Mouse (Mus musculus) cerebellum, adult 2 months (tissue): ENCODE data around the gene Nhlrc4. TPM values are rescaled to one million over a fixed set of nuclear protein-coding genes. Genes with fewer than 3 reads are reported as not detected.
A peak's percentile ranks its signal among the peaks of the same experiment; 100 is the strongest.

Experiments used
- DNase-seq, 2 experiments: peaks; one replicate each; pipeline ENCODE4 v3.0.0; 2021
- H3K27ac ChIP-seq: fragments of 200-500 bp; 2 replicates; pipeline ENCODE4 v1.5.1; 2012; ENCODE audit warnings: low read length, control low read depth, inconsistent platforms; ENCODE audit not compliant: insufficient read depth
- H3K27me3 ChIP-seq: fragments of 200-500 bp; 2 replicates; pipeline ENCODE4 v1.6.1; 2012; ENCODE audit warnings: inconsistent platforms, mild to moderate bottlenecking, low read length, moderate library complexity; ENCODE audit not compliant: control insufficient read depth, insufficient read depth
- H3K4me1 ChIP-seq: fragments of 200-500 bp; 2 replicates; pipeline ENCODE4 v1.6.1; 2011; ENCODE audit warnings: low read length; ENCODE audit not compliant: control insufficient read depth, insufficient read depth
- H3K4me3 ChIP-seq: fragments of 200-500 bp; replicated peaks from 2 replicates; pipeline ENCODE3; 2011; ENCODE audit warnings: mild to moderate bottlenecking, low read depth, low read length, control low read depth; ENCODE audit not compliant: insufficient read depth
- CTCF ChIP-seq: fragments of 200-500 bp; IDR thresholded peaks from 2 replicates; pipeline ENCODE4 v1.5.1; 2011; ENCODE audit warnings: low read depth, mild to moderate bottlenecking, control low read depth, low read length, moderate library complexity, borderline replicate concordance; ENCODE audit not compliant: insufficient read depth
- POLR2A ChIP-seq: fragments of 200-500 bp; IDR thresholded peaks from 2 replicates; pipeline ENCODE4 v1.6.1; 2011; ENCODE audit warnings: low read length, control low read depth, borderline replicate concordance; ENCODE audit not compliant: insufficient read depth
- WGBS: fragments of 180-500 bp; shearing (Covaris S2); methylation state at CpG from one replicate; pipeline ENCODE4 v1.1.7; 2018; 5-methylcytosine and 5-hydroxymethylcytosine counted together
- polyA plus RNA-seq: library from polyadenylated mRNA; depleted of rRNA; stranded (reverse); fragments of >200 nt; gene quantifications from 2 replicates; pipeline ENCODE4 v1.2.3, GENCODE M21; 2012

The Nhlrc4 gene
- polyA plus RNA-seq, 1 experiment, result 2.5 TPM

DNA sequence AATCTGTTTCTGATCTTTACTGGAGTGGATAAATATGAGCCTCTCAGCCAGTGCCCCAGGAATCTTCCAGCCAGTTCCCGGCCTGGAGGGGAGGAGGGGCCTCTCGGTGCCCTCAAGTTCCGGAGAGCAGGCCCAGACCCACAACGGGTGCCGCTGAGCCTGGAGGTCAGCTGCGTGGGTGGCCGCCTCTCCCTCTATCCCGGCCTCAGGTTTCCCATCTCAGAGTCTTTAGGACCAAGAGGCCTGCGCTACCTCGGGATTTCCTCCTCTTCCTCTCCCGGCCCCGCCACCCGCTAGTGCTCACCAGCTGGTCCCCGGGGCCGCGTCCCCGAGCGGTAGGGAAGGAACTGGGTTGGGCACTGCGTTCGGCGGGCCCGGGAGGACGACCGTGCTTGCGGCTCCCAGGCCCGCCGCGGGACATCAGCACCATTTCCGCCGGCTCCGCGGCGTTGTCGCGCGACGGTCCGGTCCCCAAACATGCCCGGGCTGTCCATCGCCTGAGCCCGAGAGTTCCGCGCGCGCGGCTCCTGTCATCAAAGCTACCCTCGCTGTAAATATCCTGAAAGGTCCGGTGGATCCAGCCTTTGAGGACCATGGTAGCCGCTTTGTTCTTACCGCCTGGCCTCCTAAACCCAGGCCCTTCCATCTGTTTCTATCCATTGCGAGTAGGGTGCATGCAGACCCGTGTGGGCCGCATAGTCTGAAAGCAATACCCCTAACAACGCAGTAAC, 3.1 kb downstream of the Nhlrc4 start:
- H3K27me3 ChIP-seq, result no peaks in the 10 kb centered on the region
- peak; percentile 85 to 89 for DNase-seq
- TF ChIP-seq CTCF (no peak), POLR2A (peak; percentile 71)
- peak overlapping the region; percentile 91 for H3K27ac ChIP-seq
- H3K4me3 ChIP-seq, result peak overlapping the region; percentile 81
- H3K4me1 ChIP-seq, result peaks cover 4% of the 10 kb centered on the region
- 3% methylated on average over 54 of the region's 54 CpGs for WGBS

DNA sequence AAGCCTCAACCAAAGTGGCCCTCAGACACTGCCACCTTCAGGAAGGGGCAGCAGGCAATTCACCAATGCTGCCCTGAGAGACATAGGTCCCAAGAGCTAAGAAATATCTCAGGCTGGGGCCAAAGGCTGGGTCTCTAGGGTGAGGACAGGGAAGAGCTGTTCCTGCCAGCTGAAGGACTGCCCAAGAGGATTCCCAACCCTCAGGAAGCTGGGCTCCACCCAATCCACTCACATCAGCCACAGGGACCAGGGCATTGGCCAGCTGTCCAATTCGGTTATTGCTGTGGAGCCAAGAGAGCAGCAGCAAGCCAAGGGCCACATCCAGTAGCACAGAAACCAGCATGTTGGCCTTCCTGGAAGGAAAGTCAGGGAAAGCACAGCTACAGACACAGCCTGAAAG, 10.2 kb downstream of the Nhlrc4 start:
- no peak for DNase-seq
- H3K4me1 ChIP-seq, result no peaks in the 10 kb centered on the region
- no peaks in the 10 kb centered on the region; the same call in 1 of the 2 replicates for H3K27me3 ChIP-seq
- H3K4me3 ChIP-seq, result no peak overlapping the region
- no peak overlapping the region for H3K27ac ChIP-seq
- no peak for TF ChIP-seq POLR2A
- no peak for TF ChIP-seq CTCF
- WGBS, result 14% methylated on average over 1 of the region's 1 CpGs

DNA sequence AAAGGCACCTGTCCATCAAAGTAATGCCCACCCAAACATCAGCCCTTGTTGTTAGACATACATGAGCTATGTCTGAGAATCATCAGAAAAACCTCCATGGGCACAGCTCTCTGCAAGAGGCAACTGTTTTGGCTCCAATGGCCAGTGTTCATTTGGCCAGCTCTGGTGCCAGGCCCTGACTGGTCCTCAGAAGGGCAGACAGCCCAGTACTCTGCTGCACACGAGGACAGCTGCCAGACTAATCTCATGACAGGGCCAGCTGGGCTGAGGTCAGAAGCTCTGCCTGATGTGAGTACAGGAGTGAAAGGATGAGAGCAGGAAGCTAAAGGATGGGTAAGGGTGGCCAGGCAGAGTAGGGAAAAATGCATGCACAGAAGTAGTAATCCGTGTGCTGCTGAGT, 19.4 kb downstream of the Nhlrc4 start:
- no peak overlapping the region for H3K4me3 ChIP-seq
- TF ChIP-seq CTCF, result no peak
- TF ChIP-seq POLR2A, result no peak
- H3K27ac ChIP-seq, result peak overlapping the region; percentile 55
- no peaks in the 10 kb centered on the region for H3K27me3 ChIP-seq
- WGBS, result 7% methylated on average over 2 of the region's 2 CpGs
- 0 out of 2 replicates have a peak, but pooled peaks cover 6% of the 10 kb centered on the region for H3K4me1 ChIP-seq
- DNase-seq, result peak in 1 of 2 experiments; percentile 65

DNA sequence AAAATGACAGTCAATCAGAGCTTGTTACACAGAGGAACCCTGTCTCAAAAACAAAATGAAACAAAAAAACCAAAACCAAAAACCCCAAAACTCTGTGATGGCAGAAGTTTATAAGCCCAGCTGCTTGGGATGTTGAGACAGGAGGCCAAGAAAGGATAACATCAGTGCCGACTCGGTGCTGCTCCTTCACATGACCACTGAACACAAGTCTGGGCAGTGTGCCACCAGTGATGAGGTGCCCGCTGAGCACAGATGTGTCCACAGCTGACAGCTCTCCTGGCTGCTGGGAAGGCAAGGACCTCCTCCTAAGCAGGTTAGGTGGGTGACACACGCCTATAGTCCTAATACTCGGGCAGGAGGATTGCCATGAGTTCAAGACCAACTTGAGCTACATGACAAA, 22.6 kb downstream of the Nhlrc4 start:
- 18% methylated on average over 5 of the region's 5 CpGs for WGBS
- TF ChIP-seq POLR2A (no peak), CTCF (no peak)
- peaks cover 12% of the 10 kb centered on the region for H3K4me1 ChIP-seq
- H3K27me3 ChIP-seq, result no peaks in the 10 kb centered on the region
- no peak overlapping the region for H3K27ac ChIP-seq
- H3K4me3 ChIP-seq, result no peak overlapping the region
- no peak for DNase-seq

DNA sequence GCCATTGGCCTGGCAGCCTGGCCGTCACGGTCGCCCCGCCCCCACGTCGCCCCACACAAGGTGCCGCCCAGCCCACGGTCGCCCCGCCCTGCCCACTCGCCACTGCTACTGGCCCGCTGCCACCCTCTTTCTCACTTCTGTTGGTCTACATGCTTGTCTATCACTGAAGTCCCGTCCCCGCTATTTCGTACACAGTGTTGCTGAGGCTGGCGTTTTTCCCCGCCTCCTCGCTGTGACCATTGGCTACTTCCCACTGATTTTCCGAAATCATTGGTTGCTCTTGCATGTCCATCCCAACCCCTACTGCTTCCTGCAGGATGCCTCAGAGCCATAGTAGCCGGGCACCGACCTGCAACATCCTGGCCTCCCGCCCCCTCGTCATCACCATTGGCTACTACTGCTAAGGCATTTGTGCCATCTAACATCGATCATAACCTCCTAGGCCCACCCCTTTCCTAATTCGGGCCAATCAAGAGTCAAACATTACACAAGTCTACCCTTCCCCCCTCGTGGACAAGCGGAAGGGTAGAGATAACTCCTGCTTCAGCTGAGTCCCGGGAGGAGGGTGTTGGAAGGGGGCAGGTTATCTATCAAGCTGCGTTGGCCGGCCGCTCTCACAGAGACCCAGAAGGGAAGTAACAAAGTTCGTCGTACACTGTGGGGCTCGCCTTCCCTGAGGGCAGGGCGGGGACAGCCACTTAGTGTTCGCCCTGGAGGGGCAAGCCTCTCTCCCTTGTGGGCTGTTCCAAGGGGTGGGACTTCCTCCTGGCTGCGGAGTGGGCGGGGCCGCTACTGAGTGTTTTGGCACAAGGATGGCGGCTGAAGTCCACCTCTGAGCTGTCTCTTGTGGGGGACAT, 24.7 kb downstream of the Nhlrc4 start:
- TF ChIP-seq CTCF, result no peak
- peak; percentile 68; the same call in 1 of the 2 replicates for TF ChIP-seq POLR2A
- peaks cover 10% of the 10 kb centered on the region for H3K4me1 ChIP-seq
- no peaks in the 10 kb centered on the region for H3K27me3 ChIP-seq
- WGBS, result under 1% methylated on average over 40 of the region's 40 CpGs
- DNase-seq, result peak; percentile 100
- H3K27ac ChIP-seq, result peak overlapping the region; percentile 85
- peak overlapping the region; percentile 82 for H3K4me3 ChIP-seq

DNA sequence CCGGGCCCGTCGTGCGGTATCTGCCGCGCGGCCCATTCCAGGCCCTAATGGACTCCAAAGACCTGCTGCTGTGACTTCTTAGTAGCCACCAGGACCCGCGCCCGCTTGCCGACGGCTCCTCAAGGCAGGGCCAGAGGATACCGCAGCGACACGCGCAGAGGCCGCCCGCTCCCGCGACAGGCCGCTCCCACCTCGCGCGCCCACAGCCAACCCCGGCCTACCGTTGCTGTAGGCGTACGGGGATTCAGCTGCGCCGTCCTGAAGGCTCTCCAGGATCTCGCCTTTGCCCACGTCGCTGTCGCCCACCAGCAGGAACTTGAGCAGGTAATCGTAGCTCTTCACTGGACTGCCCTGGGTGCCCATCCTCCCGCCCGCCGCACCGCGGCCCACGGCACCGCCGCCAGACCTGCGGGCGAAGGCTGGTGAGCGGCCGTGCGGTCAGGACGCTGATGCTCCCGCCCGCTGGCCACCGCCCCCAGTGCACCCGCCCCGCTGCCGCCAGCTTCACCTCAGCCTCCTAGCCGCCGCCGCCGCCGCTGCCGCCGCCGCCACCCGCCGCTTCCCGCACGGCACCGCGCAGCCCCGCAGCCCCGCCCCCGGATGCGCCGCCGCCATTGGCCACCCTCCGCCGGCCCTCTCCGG, 25.5 kb downstream of the Nhlrc4 start, which contains the start of gene Rab40c:
TSS of gene Rab40c (minus strand) at position 584 of the 642 bp plus-strand sequence.
- peak within 1 kb of the TSS; percentile 90 for H3K4me3 ChIP-seq
- WGBS, result under 1% methylated on average over 66 of the region's 78 CpGs
- DNase-seq, result no peak
- peak within 1 kb of the TSS; percentile 85 for H3K27ac ChIP-seq
- TF ChIP-seq POLR2A, result no peak
- TF ChIP-seq CTCF, result no peak
- peaks cover 17% of the 10 kb centered on the region for H3K4me1 ChIP-seq
- H3K27me3 ChIP-seq, result no peaks in the 10 kb centered on the region

DNA sequence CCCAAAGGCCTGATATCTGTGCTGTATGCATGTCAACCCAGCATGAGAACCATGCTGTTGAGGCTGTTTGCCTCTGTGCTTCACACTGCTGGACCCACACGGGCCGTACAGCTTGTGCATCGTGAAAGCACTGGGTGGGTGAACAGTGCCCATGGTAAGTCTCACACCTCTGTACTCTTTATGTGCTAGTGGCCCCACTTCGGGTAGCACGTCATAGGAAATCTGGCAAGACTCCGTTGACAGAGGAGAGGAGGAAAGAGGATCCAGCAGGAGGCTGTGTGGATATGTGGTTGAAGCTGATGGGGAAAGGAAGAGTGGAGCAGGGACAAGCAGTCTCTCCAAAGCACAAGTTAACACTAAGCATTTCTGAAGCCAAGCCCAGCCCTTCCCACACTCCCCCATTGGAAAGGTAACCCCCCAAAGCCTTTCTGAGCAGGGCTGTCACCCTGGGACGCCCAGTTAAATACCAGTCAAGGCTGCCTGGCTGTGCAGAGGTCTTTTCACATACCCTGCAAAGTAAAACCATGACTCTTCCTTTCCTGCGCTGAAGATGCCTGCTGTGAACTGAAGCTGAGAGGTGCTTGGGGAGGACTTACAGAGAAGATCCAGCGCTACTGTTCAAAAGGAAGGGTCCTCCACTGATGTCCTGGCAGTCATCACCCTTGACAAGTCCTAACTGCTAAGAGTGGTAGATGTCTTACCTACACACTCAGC, 26.6 kb downstream of the Nhlrc4 start:
- Histone ChIP-seq H3K4me3 (peak overlapping the region; percentile 90), H3K27me3 (no peaks in the 10 kb centered on the region), H3K4me1 (peaks cover 27% of the 10 kb centered on the region), H3K27ac (no peak overlapping the region; the same call in 1 of the 2 replicates)
- no peak for DNase-seq
- TF ChIP-seq CTCF, result no peak
- TF ChIP-seq POLR2A, result no peak
- 31% methylated on average over 9 of the region's 9 CpGs for WGBS
